Mouse (Mus musculus) left cerebral cortex, adult 18-20 months (tissue): ENCODE measurements around the gene Slc28a1. TPM values are rescaled to one million over a fixed set of nuclear protein-coding genes. Genes with fewer than 3 reads are reported as not detected.
"Not testable (repeated sequence)": the region's sequence is repeated elsewhere in the genome, so short reads cannot be mapped to it uniquely, and the experiment has no call there.

Source experiments
- DNase-seq, 2 experiments: peaks; one replicate each; pipeline ENCODE4 v3.0.0; 2021 to 2022; ENCODE audit warnings: low spot score in 2 of 2, mixed read lengths in 1 of 2
- total RNA-seq, 2 experiments: library from RNA; stranded (reverse); gene quantifications; 2 replicates each; pipeline ENCODE4 v1.2.3; 2021

Gene Slc28a1
- total RNA-seq, 2 experiments from 2014 or later, result 0.16 to 0.30 TPM

DNA sequence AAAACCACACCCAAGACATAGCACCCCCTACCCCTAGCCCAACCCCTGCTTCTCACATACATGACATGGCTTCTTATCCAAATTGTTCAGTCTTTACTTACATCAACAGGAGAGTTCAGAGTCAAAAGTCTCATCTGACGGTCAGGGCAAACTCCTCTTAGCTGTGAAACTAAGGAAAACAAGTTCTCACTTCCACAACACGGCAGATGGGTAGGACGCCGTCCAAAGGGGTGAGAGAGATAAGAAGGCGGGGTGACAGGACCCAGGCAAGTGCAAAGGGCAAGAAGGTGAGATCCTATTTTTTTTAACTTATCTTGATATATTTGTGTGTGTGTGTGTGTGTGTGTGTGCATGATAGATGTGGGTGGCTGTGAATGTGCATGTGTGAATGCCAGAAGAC, 9.0 kb downstream of the Slc28a1 start:
- no peak for DNase-seq

DNA sequence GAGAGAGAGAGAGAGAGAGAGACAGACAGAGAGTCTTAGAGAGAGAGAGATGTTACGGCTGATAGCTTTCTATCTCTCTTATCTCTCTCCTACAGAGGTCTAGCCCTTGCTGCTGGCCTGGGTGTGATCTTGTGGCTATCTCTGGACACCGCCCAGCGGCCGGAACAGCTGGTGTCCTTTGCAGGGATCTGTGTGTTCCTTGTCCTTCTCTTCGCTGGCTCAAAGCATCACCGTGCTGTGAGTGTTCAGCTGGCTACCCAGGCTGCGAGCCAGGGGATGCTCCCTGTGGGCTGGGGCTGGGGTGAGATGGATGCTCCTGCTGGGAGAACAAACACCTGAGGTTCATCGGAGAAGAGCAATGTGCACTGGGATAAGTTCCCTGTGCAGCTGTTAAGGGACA, 10.2 kb downstream of the Slc28a1 start:
- DNase-seq, result no peak

GRCm38 (mm10) chr7:81125215-81126175, 10.9 kb downstream of the Slc28a1 start:
- DNase-seq, result no peak

- no peak for DNase-seq
Observed at GRCm38 (mm10) chr7:81131864-81132263, 17.3 kb downstream of the Slc28a1 start.

DNA sequence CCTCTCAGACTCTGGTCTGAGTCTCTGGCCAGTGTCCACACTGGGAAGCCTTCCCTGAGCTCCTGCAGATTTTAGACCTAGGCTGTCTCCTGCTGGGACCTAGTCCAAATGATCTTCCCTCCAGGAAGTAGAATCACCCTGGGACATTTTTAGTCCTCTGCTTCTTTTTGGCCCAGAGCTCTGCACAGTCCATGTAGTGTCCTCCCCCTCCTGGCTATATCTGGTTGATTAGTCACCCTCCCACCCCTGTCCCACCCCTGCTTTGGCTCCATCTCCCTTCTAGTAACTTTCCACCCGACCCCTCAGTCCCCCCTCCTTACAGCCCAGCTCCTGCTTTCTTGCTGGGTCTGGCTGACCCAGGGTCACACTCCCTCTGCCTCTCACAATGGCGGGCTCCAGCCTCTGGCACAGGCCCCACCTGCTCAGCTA, 18.3 kb downstream of the Slc28a1 start:
- DNase-seq, result no peak

- no peak for DNase-seq
Observed at GRCm38 (mm10) chr7:81133416-81133815, 18.8 kb downstream of the Slc28a1 start.

GRCm38 (mm10) chr7:81133941-81134340, 19.3 kb downstream of the Slc28a1 start:
- DNase-seq, result no peak

DNA sequence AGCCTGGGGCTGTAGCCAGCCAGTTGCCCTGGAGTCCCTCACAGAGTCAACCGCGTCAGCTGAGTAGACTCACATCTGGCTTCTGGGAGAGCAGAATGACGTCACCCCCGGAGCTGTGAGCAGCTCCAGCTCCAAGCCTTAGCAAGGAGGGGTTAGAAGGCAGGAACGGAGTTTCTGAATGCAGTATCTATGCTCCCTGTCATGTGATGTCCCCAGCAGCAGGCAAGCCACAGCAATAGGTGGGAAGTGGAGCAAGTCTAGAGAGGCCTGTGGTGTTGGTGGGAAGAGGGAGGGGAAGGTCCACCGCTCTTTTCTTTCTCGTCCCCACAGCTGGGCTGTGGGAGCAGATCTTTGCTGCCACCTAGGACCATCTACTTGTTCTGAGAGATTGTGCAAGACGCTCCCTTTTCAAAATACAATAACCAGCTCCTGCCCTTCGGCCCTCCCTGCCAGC, 20.0 kb downstream of the Slc28a1 start:
- DNase-seq, result peak; percentile 55 to 66

DNA sequence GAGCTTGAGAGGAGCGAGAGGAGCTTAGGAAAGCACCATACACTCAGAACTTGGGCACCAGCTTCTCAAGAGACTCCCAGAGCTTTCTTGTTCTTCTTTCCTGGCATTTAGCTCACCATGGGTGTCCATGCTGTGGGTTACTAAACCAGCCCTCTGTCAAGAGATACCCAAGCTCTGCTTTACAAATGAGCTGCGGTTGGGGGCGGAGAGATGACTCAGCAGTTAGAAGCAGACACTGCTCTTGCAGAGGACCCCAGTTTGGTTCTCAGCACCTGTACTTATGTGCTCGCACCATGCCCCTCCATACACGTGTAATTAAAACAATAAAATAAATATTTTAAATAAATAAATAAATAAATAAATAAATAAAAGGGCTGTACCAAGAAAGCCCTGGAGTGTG, 22.7 kb downstream of the Slc28a1 start:
- no peak for DNase-seq

GRCm38 (mm10) chr7:81139100-81139499, 24.5 kb downstream of the Slc28a1 start:
- no peak for DNase-seq

GRCm38 (mm10) chr7:81139671-81140404, 25.2 kb downstream of the Slc28a1 start:
- DNase-seq, result no peak

DNA sequence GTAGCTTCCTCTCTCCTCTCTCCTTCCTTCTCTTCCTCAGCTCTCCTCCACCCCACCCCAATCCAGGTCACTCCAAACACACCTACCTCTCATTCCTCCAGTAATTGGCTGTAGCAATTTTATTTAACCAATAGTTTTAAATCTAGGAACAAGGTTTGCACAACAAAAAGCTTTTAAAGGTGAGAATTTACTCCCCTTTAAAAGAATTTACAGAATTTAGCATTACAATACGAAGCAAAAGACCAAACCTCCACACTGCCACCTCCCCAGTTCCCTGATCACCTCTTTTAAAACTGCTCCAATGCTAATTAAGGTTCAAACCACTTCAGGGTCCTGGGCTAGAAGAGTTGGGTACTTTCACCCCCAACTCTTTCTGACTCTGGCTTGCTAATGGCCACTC, 26.9 kb downstream of the Slc28a1 start:
- no peak for DNase-seq

DNA sequence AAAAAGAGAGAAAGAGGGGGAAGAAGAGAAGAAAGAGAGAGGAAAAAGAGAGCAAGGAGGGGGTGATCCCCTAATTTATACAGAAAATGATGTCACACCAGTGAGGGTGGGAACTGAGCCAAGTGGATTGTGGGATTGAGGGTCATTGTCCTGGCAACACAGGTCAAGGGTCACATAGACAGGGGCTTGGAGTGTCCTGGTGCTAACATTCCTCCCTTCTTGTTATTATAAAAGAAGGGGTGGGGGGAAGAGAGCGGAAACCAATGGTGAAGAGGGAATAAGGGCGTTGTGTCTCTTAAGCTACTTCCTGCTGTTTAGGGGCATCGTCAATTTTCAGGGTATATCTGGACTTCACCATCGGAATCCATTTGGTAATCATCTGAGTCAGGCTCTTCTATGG, 28.5 kb downstream of the Slc28a1 start:
- not testable (repeated sequence) for DNase-seq

GRCm38 (mm10) chr7:81149759-81150158, 35.2 kb downstream of the Slc28a1 start:
- no peak for DNase-seq

DNA sequence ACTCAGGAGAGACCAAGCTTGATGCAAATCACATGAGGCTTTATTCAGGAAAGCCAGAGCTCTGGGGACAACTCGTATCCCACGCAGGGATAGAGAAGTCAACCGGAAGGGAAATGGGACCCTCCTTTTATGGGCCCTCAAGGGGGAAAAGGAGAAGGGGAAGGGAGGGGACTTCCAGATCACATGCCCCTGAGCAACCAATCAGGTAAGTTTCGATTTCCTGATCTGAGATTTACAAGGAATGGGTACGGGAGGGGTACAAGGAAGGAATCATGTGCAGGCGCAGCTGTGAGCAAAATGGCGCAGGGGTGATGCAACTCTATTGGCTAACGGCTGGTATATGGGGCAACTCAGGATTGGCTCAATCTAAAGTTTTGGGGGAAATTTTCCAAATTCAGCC, 36.6 kb downstream of the Slc28a1 start:
- DNase-seq, result no peak

- no peak for DNase-seq
Observed at GRCm38 (mm10) chr7:81152306-81152705, 37.7 kb downstream of the Slc28a1 start.

GRCm38 (mm10) chr7:81152826-81153225, 38.2 kb downstream of the Slc28a1 start:
- DNase-seq, result no peak

DNA sequence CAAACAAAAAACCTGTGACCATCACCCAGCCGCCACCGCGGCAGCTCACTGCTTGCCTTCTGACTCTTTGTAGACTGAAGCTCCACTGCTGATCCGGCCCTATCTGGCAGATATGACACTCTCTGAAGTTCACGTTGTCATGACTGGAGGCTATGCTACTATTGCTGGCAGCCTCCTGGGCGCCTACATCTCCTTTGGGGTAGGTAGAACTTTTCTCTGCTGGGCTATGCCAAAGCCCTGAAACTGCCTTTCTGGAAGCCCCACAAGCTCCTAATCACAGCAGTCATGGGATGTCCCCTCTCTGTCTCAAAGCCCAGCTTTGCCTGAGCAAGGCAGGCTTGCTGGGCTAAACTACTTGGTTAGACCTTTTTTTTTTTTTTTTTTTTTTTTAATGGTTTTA, 38.7 kb downstream of the Slc28a1 start:
- no peak for DNase-seq

DNA sequence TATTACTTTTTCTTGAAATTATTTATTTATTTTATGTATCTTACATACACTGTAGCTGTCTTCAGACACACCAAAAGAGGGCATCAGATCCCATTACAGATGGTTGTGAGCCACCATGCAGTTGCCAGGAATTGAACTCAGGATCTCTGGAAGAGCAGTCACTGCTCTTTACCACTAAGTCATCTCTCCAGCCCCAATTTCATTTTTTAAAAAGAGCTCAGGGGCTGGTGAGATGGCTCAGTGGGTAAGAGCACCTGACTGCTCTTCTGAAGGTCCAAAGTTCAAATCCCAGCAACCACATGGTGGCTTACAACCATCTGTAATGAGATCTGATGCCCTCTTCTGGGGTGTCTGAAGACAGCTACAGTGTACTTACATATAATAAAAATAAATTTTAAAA, 39.6 kb downstream of the Slc28a1 start:
- DNase-seq, result not testable (repeated sequence)

DNA sequence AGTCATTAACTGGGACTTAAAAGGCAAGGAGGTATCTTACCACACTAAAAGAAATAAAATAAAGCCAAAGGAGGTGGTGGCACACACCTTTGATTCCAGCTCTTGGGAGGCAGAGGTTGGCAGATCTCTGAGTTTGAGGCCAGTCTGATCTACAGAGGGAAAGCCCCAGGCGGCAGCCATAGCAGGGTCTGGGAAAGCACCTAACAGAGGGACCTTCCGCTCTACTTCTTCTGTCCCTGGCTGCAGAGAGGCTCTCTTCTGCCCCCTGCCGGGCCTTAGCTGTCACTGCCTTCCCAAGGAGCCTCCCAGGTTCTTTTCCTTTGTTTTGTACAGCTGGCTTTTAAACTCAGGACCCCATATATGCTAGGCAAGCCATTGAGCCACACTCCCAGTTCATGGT, 40.4 kb downstream of the Slc28a1 start:
- DNase-seq, result peak; percentile 33 to 45

DNA sequence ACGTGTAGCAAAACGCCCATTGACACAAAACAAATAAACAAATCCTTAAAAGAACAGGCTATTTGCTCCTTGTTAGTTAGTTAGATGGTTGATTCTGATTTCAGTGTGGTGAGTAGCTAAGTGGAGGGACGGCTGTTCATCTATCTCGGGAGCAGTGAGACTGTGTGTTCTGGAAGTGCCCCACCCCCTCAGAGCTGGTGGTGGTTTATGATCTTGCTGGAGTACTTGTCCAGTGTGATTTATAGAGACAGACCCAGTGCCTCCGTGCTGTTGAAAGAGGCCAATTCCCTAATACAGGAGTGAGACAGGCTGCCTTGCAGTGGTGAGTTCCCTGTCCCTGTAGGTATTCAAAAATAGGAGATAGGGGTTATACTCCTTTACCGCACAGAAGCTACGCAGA, 44.3 kb downstream of the Slc28a1 start:
- no peak for DNase-seq

DNA sequence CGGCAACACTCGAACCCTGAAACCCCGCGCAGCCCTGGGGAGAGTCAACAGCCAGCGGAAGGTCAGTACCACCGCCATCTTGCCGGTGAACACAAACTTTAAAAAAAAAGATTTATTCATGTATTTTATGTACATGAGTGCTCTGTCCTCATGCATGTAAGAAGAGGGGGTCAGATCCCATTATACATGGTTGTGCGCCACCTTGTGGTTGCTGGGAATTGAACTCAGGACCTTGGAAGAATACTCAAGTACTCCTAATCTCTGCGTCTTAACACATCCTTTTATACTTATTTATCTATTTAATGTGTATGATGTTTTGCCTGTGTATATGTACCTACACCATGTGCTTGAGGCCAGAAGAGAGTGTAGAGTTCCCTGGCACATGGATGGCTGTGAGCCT, 47.1 kb downstream of the Slc28a1 start:
- peak in 1 of 2 experiments; percentile 45 for DNase-seq
